ENCODE assay signal across 1 mouse cellular context in the genomic region with DNA sequence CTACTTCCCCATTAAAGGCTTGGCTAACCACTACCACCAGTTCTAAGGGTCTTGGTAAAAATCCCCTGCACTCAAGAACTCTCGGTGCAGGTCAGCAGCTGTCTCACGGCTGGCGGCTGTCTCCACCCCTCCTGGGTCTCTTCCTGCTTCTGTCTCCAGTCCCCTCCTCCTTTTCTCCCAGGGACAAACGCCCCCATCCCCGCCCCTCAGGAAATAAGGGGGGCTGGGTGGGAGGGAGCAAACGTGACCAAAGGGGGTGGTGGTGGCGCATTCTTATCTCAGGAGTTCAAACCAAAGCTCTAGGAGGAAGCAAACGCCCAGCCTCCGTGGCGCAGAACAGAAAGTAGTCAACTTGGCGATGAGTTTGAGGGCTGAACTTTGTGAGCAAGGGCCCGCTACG.
TF ChIP-seq lines count a peak whose summit lies in the region.

No protein-coding gene starts in this region.

TF ChIP-seq in CH12.LX, 34 proteins besides CTCF, POLR2A, EP300 and RAD21 (continued from another document):
- no peak for TF ChIP-seq JUND (conservative IDR thresholded peaks at IDR 0.05; ENCODE audit: low read depth, low read length)
- no peak for TF ChIP-seq GABPA (IDR thresholded peaks at IDR 0.05; ENCODE audit: insufficient replicate concordance, low read depth, low read length)
